Mouse (Mus musculus) induced T-regulatory cell, adult 2 months (primary cell): ENCODE measurements at regions not wholly inside any gene's neighbourhood (a gene's known extent, or its start where the extent isn't known, plus 50 kb on each side); places are given as distances from the start of the nearest gene placed in this dataset.
A peak's percentile ranks its signal among the peaks of the same experiment; 100 is the strongest.

Experiments used
- DNase-seq: peaks from one replicate; pipeline ENCODE4 v3.0.0-alpha.2; 2012; ENCODE audit warnings: low read depth

GRCm38 (mm10) chr13:6178362-6179070 is 317.2 kb downstream of the Klf6 start:
- no peak for DNase-seq

GRCm38 (mm10) chr13:6189133-6189532 is 327.9 kb downstream of the Klf6 start:
- no peak for DNase-seq

- DNase-seq = no peak
These were observed 328.3 kb downstream of the Klf6 start for GRCm38 (mm10) chr13:6189566-6189965.

- DNase-seq = no peak
These were observed 330.1 kb downstream of the Klf6 start for GRCm38 (mm10) chr13:6191186-6191914.

- no peak for DNase-seq
These were observed 330.6 kb downstream of the Klf6 start for GRCm38 (mm10) chr13:6191915-6192295.

- DNase-seq = no peak
These were observed 335.4 kb downstream of the Klf6 start for GRCm38 (mm10) chr13:6196690-6197089.

GRCm38 (mm10) chr13:6199107-6199506 is 337.8 kb downstream of the Klf6 start:
- no peak for DNase-seq

GRCm38 (mm10) chr13:6201516-6201915 is 340.2 kb downstream of the Klf6 start:
- no peak for DNase-seq

GRCm38 (mm10) chr13:6204801-6205200 is 343.1 kb upstream of the Pitrm1 start:
- DNase-seq = no peak

- peak; percentile 54 for DNase-seq
These were observed 335.4 kb upstream of the Pitrm1 start for GRCm38 (mm10) chr13:6212550-6212949.

- no peak for DNase-seq
These were observed 333.8 kb upstream of the Pitrm1 start for GRCm38 (mm10) chr13:6214189-6214588.

GRCm38 (mm10) chr13:6226087-6226643 is 321.8 kb upstream of the Pitrm1 start:
- DNase-seq = no peak

GRCm38 (mm10) chr13:6228278-6228677 is 319.7 kb upstream of the Pitrm1 start:
- DNase-seq = no peak

- no peak for DNase-seq
These were observed 312.6 kb upstream of the Pitrm1 start for GRCm38 (mm10) chr13:6235394-6235793.

GRCm38 (mm10) chr13:6236503-6236902 is 311.4 kb upstream of the Pitrm1 start:
- DNase-seq = no peak

- no peak for DNase-seq
These were observed 310.7 kb upstream of the Pitrm1 start for GRCm38 (mm10) chr13:6237201-6237600.

- no peak for DNase-seq
These were observed 307.1 kb upstream of the Pitrm1 start for GRCm38 (mm10) chr13:6240855-6241254.

GRCm38 (mm10) chr13:6241472-6242123 is 306.4 kb upstream of the Pitrm1 start:
- no peak for DNase-seq

GRCm38 (mm10) chr13:6250106-6250505 is 297.8 kb upstream of the Pitrm1 start:
- DNase-seq = no peak

- no peak for DNase-seq
These were observed 296.7 kb upstream of the Pitrm1 start for GRCm38 (mm10) chr13:6251025-6251862.

GRCm38 (mm10) chr13:6252100-6252499 is 295.8 kb upstream of the Pitrm1 start:
- peak; percentile 3 for DNase-seq

GRCm38 (mm10) chr13:6255303-6255702 is 292.6 kb upstream of the Pitrm1 start:
- DNase-seq = no peak
